Mouse (Mus musculus): ENCODE measurements around the gene Cyp2d10.

DNA sequence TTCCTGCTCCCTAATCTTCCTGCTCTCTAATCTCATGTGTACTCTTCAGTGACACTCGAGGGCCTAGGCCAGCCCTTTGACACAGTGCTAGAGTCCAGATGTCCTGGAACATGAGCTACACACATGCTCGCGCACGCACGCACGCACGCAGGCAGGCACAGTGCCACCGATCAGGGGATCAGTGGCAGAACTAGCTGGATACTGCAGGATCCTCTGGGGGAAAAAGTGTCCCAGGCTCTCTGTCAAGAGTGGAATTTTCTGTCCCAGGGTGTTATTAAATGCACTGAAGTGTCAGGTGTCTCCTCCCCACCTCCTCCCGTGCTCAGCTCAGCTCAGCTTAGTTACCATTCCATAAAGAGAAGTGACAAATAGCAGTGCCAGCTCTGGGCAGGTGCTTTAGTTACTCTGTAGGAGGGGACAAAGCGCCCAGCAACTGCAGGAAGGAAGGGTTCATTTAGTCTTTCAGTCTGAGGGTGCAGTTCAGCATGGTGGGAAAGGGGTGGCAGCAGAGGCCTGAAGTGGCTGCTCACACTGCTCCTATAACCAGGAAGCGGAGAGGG lies 45.5 kb downstream of the Cyp2d10 start:
- no peak for TF ChIP-seq CHD2 (IDR thresholded peaks at IDR 0.05; ENCODE audit: low read depth, low read length)
- TF ChIP-seq HCFC1 (IDR thresholded peaks at IDR 0.05; ENCODE audit: borderline replicate concordance, insufficient read depth, low read length), result no peak
- no peak for TF ChIP-seq MAFK (IDR thresholded peaks at IDR 0.05; ENCODE audit: insufficient read depth, low read depth, low read length)

Data from ES-E14 (cell line).